ENCODE assay signal across 14 mouse cellular contexts in genomic region chr6:49009161-49009555, GRCm38 (mm10). TPM values are rescaled to one million over a fixed set of nuclear protein-coding genes. Genes with fewer than 3 reads are reported as not detected.
DNase-seq lines count a peak whose midpoint lies in the region; ATAC-seq and TF ChIP-seq lines count a peak whose summit lies in the region.
"Had no signal": no experiment of that assay in that cellular context is flagged by ENCODE, and none has a peak within 500 bp of the region (broad histone marks: within the 10 kb centered on the region; RNA-seq: fewer than 3 reads in every experiment).

No protein-coding gene starts in this region.

- no peaks in the 10 kb centered on the region for H3K27me3 ChIP-seq in hindbrain, embryonic 15.5 days
- no peaks in the 10 kb centered on the region for H3K27me3 ChIP-seq in hindbrain, embryonic 11.5 days (ENCODE audit: control insufficient read depth, insufficient read depth, low read length)
- no peaks in the 10 kb centered on the region for H3K27me3 ChIP-seq in embryonic facial prominence, embryonic 15.5 days
- H3K27me3 ChIP-seq in limb, embryonic 15.5 days: peaks cover 3% of the 10 kb centered on the region; the same call in 1 of the 2 replicates

- no peak overlapping the region for H3K9ac ChIP-seq in hindbrain, embryonic 15.5 days
- H3K9ac ChIP-seq in hindbrain, embryonic 11.5 days (ENCODE audit: low read depth, low read length): no peak overlapping the region
- no peak overlapping the region for H3K9ac ChIP-seq in ES-E14 (ENCODE audit: insufficient read depth, low read depth, low read length, poor library complexity, severe bottlenecking)
- no peak overlapping the region for H3K9ac ChIP-seq in embryonic facial prominence, embryonic 15.5 days
- no peak overlapping the region for H3K9ac ChIP-seq in limb, embryonic 15.5 days
- H3K9ac ChIP-seq: liver, embryonic 14.5 days had no signal

- no peak for ATAC-seq in hindbrain, embryonic 15.5 days (ENCODE audit: low FRiP score, low read depth)
- ATAC-seq in hindbrain, embryonic 11.5 days (ENCODE audit: low FRiP score): no peak
- no peak for ATAC-seq in embryonic facial prominence, embryonic 15.5 days (ENCODE audit: insufficient number of reproducible peaks, low FRiP score, low TSS enrichment, low read depth)
- ATAC-seq in limb, embryonic 15.5 days (ENCODE audit: insufficient number of reproducible peaks, low FRiP score, low TSS enrichment, low read depth): no peak

- no peak overlapping the region for H3K4me3 ChIP-seq in hindbrain, embryonic 15.5 days
- no peak overlapping the region for H3K4me3 ChIP-seq in hindbrain, embryonic 11.5 days (ENCODE audit: low read depth, low read length)
- peak overlapping the region; percentile 26 to 71; a peak in 2 of 4 replicates for H3K4me3 ChIP-seq in ES-E14 (ENCODE audit: insufficient read depth in 1 of 2, low read depth in 1 of 2, low read length in 2 of 2, poor library complexity in 1 of 2, severe bottlenecking in 1 of 2)
- H3K4me3 ChIP-seq in embryonic facial prominence, embryonic 15.5 days (replicated peaks): peak overlapping the region; percentile 36
- H3K4me3 ChIP-seq in limb, embryonic 15.5 days: peak overlapping the region; percentile 32; the same call in 1 of the 2 replicates

- no peak for DNase-seq in hindbrain, embryonic 11.5 days (ENCODE audit: low spot score)
- no peak for DNase-seq in ES-E14 (ENCODE audit: low read depth, low spot score)
- no peak for DNase-seq in right cerebral cortex, adult 2 months (ENCODE audit: low spot score in 2 of 2)
- no peak for DNase-seq in gastrocnemius, postnatal 10 days
- no peak for DNase-seq in spleen, adult 12 weeks (ENCODE audit: low spot score)
- DNase-seq: adrenal gland, postnatal 25 days had no signal

- H3K27ac ChIP-seq in hindbrain, embryonic 15.5 days (replicated peaks): no peak overlapping the region
- no peak overlapping the region for H3K27ac ChIP-seq in hindbrain, embryonic 11.5 days (ENCODE audit: low read depth, low read length)
- H3K27ac ChIP-seq in ES-E14 (ENCODE audit: insufficient read depth, low read depth, low read length, poor library complexity, severe bottlenecking): no peak overlapping the region; the same call in 1 of the 2 replicates
- H3K27ac ChIP-seq in embryonic facial prominence, embryonic 15.5 days (replicated peaks): no peak overlapping the region
- no peak overlapping the region for H3K27ac ChIP-seq in limb, embryonic 15.5 days
- H3K27ac ChIP-seq: liver, embryonic 14.5 days had no signal

- peaks cover 7% of the 10 kb centered on the region for H3K4me1 ChIP-seq in hindbrain, embryonic 15.5 days (replicated peaks)
- no peaks in the 10 kb centered on the region for H3K4me1 ChIP-seq in hindbrain, embryonic 11.5 days (replicated peaks; ENCODE audit: control insufficient read depth, insufficient read depth, low read length)
- peaks cover 0 to 6% of the 10 kb centered on the region in 2 experiments; a peak in 1 of 4 replicates for H3K4me1 ChIP-seq in ES-E14 (ENCODE audit: control insufficient read depth in 2 of 2, insufficient read depth in 2 of 2, low read length in 2 of 2, poor library complexity in 1 of 2)
- H3K4me1 ChIP-seq in embryonic facial prominence, embryonic 15.5 days: peaks cover 13% of the 10 kb centered on the region
- peaks cover 13% of the 10 kb centered on the region for H3K4me1 ChIP-seq in limb, embryonic 15.5 days

- in situ Hi-C loops in ES-E14 (cut with MboI; ENCODE audit: low sequenced_read_pairs in 2 of 2, unreplicated experiment in 2 of 2): no loop called here

- 40% methylated on average over 7 of the region's 7 CpGs for WGBS in hindbrain, embryonic 15.5 days
- WGBS in hindbrain, embryonic 11.5 days: 53% methylated on average over 7 of the region's 7 CpGs
- 35% methylated on average over 7 of the region's 7 CpGs for WGBS in embryonic facial prominence, embryonic 15.5 days
- WGBS in limb, embryonic 15.5 days: 13% methylated on average over 7 of the region's 7 CpGs

- no peaks in the 10 kb centered on the region for H3K9me3 ChIP-seq in hindbrain, embryonic 15.5 days
- H3K9me3 ChIP-seq in hindbrain, embryonic 11.5 days (ENCODE audit: control insufficient read depth, low read length): no peaks in the 10 kb centered on the region
- no peaks in the 10 kb centered on the region for H3K9me3 ChIP-seq in ES-E14 (ENCODE audit: control insufficient read depth, insufficient read depth, low read depth, low read length)
- no peaks in the 10 kb centered on the region for H3K9me3 ChIP-seq in embryonic facial prominence, embryonic 15.5 days (replicated peaks)
- no peaks in the 10 kb centered on the region for H3K9me3 ChIP-seq in limb, embryonic 15.5 days

- H3K36me3 ChIP-seq in hindbrain, embryonic 15.5 days: no peaks in the 10 kb centered on the region
- no peaks in the 10 kb centered on the region for H3K36me3 ChIP-seq in hindbrain, embryonic 11.5 days (ENCODE audit: control insufficient read depth, insufficient read depth, low read length)
- H3K36me3 ChIP-seq in ES-E14 (ENCODE audit: control insufficient read depth, insufficient read depth, low read length, poor library complexity, severe bottlenecking): no peaks in the 10 kb centered on the region
- no peaks in the 10 kb centered on the region for H3K36me3 ChIP-seq in embryonic facial prominence, embryonic 15.5 days
- H3K36me3 ChIP-seq in limb, embryonic 15.5 days: no peaks in the 10 kb centered on the region

- peak overlapping the region; percentile 52 for H3K4me2 ChIP-seq in hindbrain, embryonic 15.5 days
- H3K4me2 ChIP-seq in hindbrain, embryonic 11.5 days (replicated peaks; ENCODE audit: low read depth, low read length): no peak overlapping the region
- peak overlapping the region; percentile 55 for H3K4me2 ChIP-seq in embryonic facial prominence, embryonic 15.5 days (replicated peaks)
- H3K4me2 ChIP-seq in limb, embryonic 15.5 days: peak overlapping the region; percentile 52

TF ChIP-seq in ES-E14, 5 proteins besides CTCF, POLR2A, EP300 and RAD21:
- TF ChIP-seq HCFC1 (IDR thresholded peaks at IDR 0.05; ENCODE audit: borderline replicate concordance, insufficient read depth, low read length): no peak
- no peak for TF ChIP-seq ZC3H11A (IDR thresholded peaks at IDR 0.05; ENCODE audit: borderline replicate concordance, low read depth, low read length)
- TF ChIP-seq CHD2 (IDR thresholded peaks at IDR 0.05; ENCODE audit: low read depth, low read length): no peak
- TF ChIP-seq MAFK (IDR thresholded peaks at IDR 0.05; ENCODE audit: insufficient read depth, low read depth, low read length): no peak
- TF ChIP-seq ZNF384 (IDR thresholded peaks at IDR 0.05; ENCODE audit: low read depth, low read length): no peak

RNA-seq across cellular contexts. Expression of gene Svs1, which starts 22.5 kb away (rescaled TPM):
- not detected in 2 replicates for polyA plus RNA-seq in hindbrain, embryonic 15.5 days (2015; fragmentation: Nextera tagmentation; extraction: Ambion mirVana)
- polyA plus RNA-seq in hindbrain, embryonic 11.5 days (2014; fragmentation: Nextera tagmentation; extraction: Ambion mirVana): not detected in 2 replicates
- not detected in 2 replicates for total RNA-seq in ES-E14 (2012; rRNA removed)
- polyA plus RNA-seq in embryonic facial prominence, embryonic 15.5 days (2015; fragmentation: Nextera tagmentation; extraction: Ambion mirVana): not detected in 2 replicates
- not detected in 2 replicates for polyA plus RNA-seq in limb, embryonic 15.5 days (2015; fragmentation: Nextera tagmentation; extraction: Ambion mirVana)
- total RNA-seq in gastrocnemius, postnatal 10 days (2021): not detected
- total RNA-seq: common myeloid progenitor, adult 5-6 weeks; gastrocnemius, adult 8-10 months; MEL; neutrophil, adult 5-6 weeks had no signal
- polyA plus RNA-seq: liver, embryonic 14.5 days had no signal

RNA-seq across cellular contexts. Expression of gene Gpnmb, which starts 27.2 kb away (rescaled TPM):
- 0.23 and 1.4 TPM in 2 replicates for polyA plus RNA-seq in hindbrain, embryonic 15.5 days (2015; fragmentation: Nextera tagmentation; extraction: Ambion mirVana)
- 0.76 and 1.0 TPM in 2 replicates for polyA plus RNA-seq in hindbrain, embryonic 11.5 days (2014; fragmentation: Nextera tagmentation; extraction: Ambion mirVana)
- total RNA-seq in ES-E14 (2012; rRNA removed): 0.63 and 0.89 TPM in 2 replicates
- polyA plus RNA-seq in embryonic facial prominence, embryonic 15.5 days (2015; fragmentation: Nextera tagmentation; extraction: Ambion mirVana): 2.9 and 4.0 TPM in 2 replicates
- 1.6 and 2.1 TPM in 2 replicates for polyA plus RNA-seq in limb, embryonic 15.5 days (2015; fragmentation: Nextera tagmentation; extraction: Ambion mirVana)
- 1 to 10 TPM; 1.8 to 2.4 TPM for total RNA-seq in gastrocnemius, postnatal 10 days (2021)
- total RNA-seq: MEL; neutrophil, adult 5-6 weeks had no signal

RNA-seq across cellular contexts. Expression of gene Doxl2, which starts 34.4 kb away (rescaled TPM):
- not detected in 2 replicates for polyA plus RNA-seq in hindbrain, embryonic 15.5 days (2015; fragmentation: Nextera tagmentation; extraction: Ambion mirVana)
- not detected in 2 replicates for polyA plus RNA-seq in hindbrain, embryonic 11.5 days (2014; fragmentation: Nextera tagmentation; extraction: Ambion mirVana)
- total RNA-seq in ES-E14 (2012; rRNA removed): 0.13 TPM in 1 of 2 replicates, not detected in the other
- polyA plus RNA-seq in embryonic facial prominence, embryonic 15.5 days (2015; fragmentation: Nextera tagmentation; extraction: Ambion mirVana): not detected in 2 replicates
- polyA plus RNA-seq in limb, embryonic 15.5 days (2015; fragmentation: Nextera tagmentation; extraction: Ambion mirVana): not detected in 2 replicates
- total RNA-seq in gastrocnemius, postnatal 10 days (2021): not detected
- total RNA-seq: adrenal gland, postnatal 25 days; common myeloid progenitor, adult 5-6 weeks; gastrocnemius, adult 8-10 months; MEL; neutrophil, adult 5-6 weeks had no signal
- polyA plus RNA-seq: liver, embryonic 14.5 days had no signal

Comparison
In these comparisons a context has a peak if more than half of its experiments do, and no peak if none do; other contexts are left out.
1. H3K4me3 ChIP-seq: peak in ES-E14 (2 of 2), embryonic facial prominence, embryonic 15.5 days (single experiment) and limb, embryonic 15.5 days (single experiment); none in hindbrain, embryonic 15.5 days (single experiment) and hindbrain, embryonic 11.5 days (single experiment).